Mouse (Mus musculus) CH12.LX (cell line): ENCODE results near the gene Cemip2. TPM values are rescaled to one million over a fixed set of nuclear protein-coding genes. Genes with fewer than 3 reads are reported as not detected.

ENCODE experiments used
- DNase-seq: peaks from one replicate; pipeline ENCODE4 v3.0.0-alpha.2; 2013; ENCODE audit errors: extremely low read depth
- H3K27ac ChIP-seq: 2 replicates; pipeline ENCODE4 v1.5.1; 2012; ENCODE audit warnings: low read depth, mild to moderate bottlenecking, control low read depth, moderate library complexity; ENCODE audit not compliant: insufficient read depth
- H3K27me3 ChIP-seq: replicated peaks from 2 replicates; pipeline ENCODE3; 2012; ENCODE audit warnings: inconsistent platforms
- H3K36me3 ChIP-seq, 2 experiments: replicated peaks in 1 of 2; 2 replicates each; pipeline versions ENCODE3 to v1.6.1; 2012; ENCODE audit warnings: inconsistent platforms in 1 of 2, low read length in 1 of 2, mild to moderate bottlenecking in 1 of 2, mixed read lengths in 1 of 2, moderate library complexity in 1 of 2; ENCODE audit not compliant: control insufficient read depth in 1 of 2, insufficient read depth in 1 of 2
- H3K4me1 ChIP-seq, 2 experiments: 2 replicates each; pipeline ENCODE4 v1.6.1; 2012; ENCODE audit warnings: inconsistent platforms in 1 of 2, moderate library complexity in 1 of 2; ENCODE audit not compliant: insufficient read depth in 2 of 2, control insufficient read depth in 1 of 2
- H3K4me2 ChIP-seq: 2 replicates; pipeline ENCODE4 v1.6.1; 2012; ENCODE audit warnings: low read depth, mild to moderate bottlenecking, control low read depth; ENCODE audit not compliant: poor library complexity, insufficient read depth, severe bottlenecking
- H3K4me3 ChIP-seq, 3 experiments: fragments of 150-350 bp in 1 of 3; sonication (generic) in 1 of 3; replicated peaks in 1 of 3; 2 replicates each; pipeline versions ENCODE3 to v1.5.1; 2011 to 2012; ENCODE audit warnings: low read depth in 2 of 3, low read length in 2 of 3, mild to moderate bottlenecking in 2 of 3, moderate library complexity in 2 of 3, control low read depth in 1 of 3, improper control_type of control experiment in 1 of 3, inconsistent platforms in 1 of 3, mixed read lengths in 1 of 3; ENCODE audit not compliant: poor library complexity in 1 of 3
- H3K79me2 ChIP-seq: replicated peaks from 2 replicates; pipeline ENCODE4 v1.6.1; 2012; ENCODE audit warnings: mild to moderate bottlenecking, moderate library complexity; ENCODE audit not compliant: control insufficient read depth, poor library complexity, insufficient read depth, severe bottlenecking; ENCODE audit errors: extremely low read depth
- H3K9ac ChIP-seq: 2 replicates; pipeline ENCODE4 v1.6.1; 2012; ENCODE audit warnings: low read depth, mild to moderate bottlenecking, control low read depth, moderate library complexity; ENCODE audit not compliant: insufficient read depth
- H3K9me3 ChIP-seq: replicated peaks from 2 replicates; pipeline ENCODE3; 2012; ENCODE audit warnings: low read length, inconsistent platforms, mixed read lengths
- BHLHE40 ChIP-seq: IDR thresholded peaks from 2 replicates; pipeline ENCODE4 v1.6.1; 2011; ENCODE audit warnings: mild to moderate bottlenecking, low read depth, low read length, improper control_type of control experiment
- CHD1 ChIP-seq: IDR thresholded peaks from 2 replicates; pipeline ENCODE4 v1.6.1; 2012; ENCODE audit warnings: low read depth, low read length, improper control_type of control experiment, inconsistent platforms
- CHD2 ChIP-seq: IDR thresholded peaks from 2 replicates; pipeline ENCODE4 v1.6.1; 2011; ENCODE audit warnings: low read length, improper control_type of control experiment
- CTCF ChIP-seq, 2 experiments: IDR thresholded peaks in 1 of 2; conservative IDR thresholded peaks in 1 of 2; 2 replicates each; pipeline ENCODE4 v1.5.1; 2011 to 2012; ENCODE audit warnings: low read depth in 2 of 2, low read length in 2 of 2, improper control_type of control experiment in 1 of 2, inconsistent platforms in 1 of 2, mild to moderate bottlenecking in 1 of 2, moderate library complexity in 1 of 2
- ELF1 ChIP-seq: IDR thresholded peaks from 2 replicates; pipeline ENCODE4 v1.6.1; 2014; ENCODE audit warnings: low read depth, mild to moderate bottlenecking, inconsistent platforms, low read length, improper control_type of control experiment
- EP300 ChIP-seq: IDR thresholded peaks from 2 replicates; pipeline ENCODE4 v1.6.1; 2011; ENCODE audit warnings: low read length, improper control_type of control experiment
- ETS1 ChIP-seq: conservative IDR thresholded peaks from 2 replicates; pipeline ENCODE4 v1.6.1; 2012; ENCODE audit warnings: low read depth, mild to moderate bottlenecking, inconsistent platforms, low read length, improper control_type of control experiment, moderate library complexity
- GABPA ChIP-seq: IDR thresholded peaks from 2 replicates; pipeline ENCODE4 v1.6.1; 2012; ENCODE audit warnings: low read depth, low read length, improper control_type of control experiment, inconsistent platforms; ENCODE audit not compliant: insufficient replicate concordance
- HCFC1 ChIP-seq: IDR thresholded peaks from 2 replicates; pipeline ENCODE4 v1.6.1; 2012; ENCODE audit warnings: low read depth, mild to moderate bottlenecking, inconsistent platforms, low read length, improper control_type of control experiment
- IRF4 ChIP-seq: IDR thresholded peaks from 2 replicates; pipeline ENCODE4 v1.6.1; 2014; ENCODE audit warnings: low read depth, mild to moderate bottlenecking, inconsistent platforms, low read length, improper control_type of control experiment
- JUND ChIP-seq: conservative IDR thresholded peaks from 2 replicates; pipeline ENCODE4 v1.6.1; 2011; ENCODE audit warnings: low read depth, low read length, improper control_type of control experiment
- KAT2A ChIP-seq: IDR thresholded peaks from 2 replicates; pipeline ENCODE4 v1.6.1; 2012; ENCODE audit warnings: low read length, improper control_type of control experiment, inconsistent platforms; ENCODE audit not compliant: insufficient replicate concordance
- MAFK ChIP-seq: IDR thresholded peaks from 2 replicates; pipeline ENCODE4 v1.6.1; 2011; ENCODE audit warnings: low read length, improper control_type of control experiment; ENCODE audit not compliant: insufficient replicate concordance
- MAX ChIP-seq: IDR thresholded peaks from 2 replicates; pipeline ENCODE4 v1.6.1; 2011; ENCODE audit warnings: low read length, improper control_type of control experiment
- MAZ ChIP-seq: IDR thresholded peaks from 2 replicates; pipeline ENCODE4 v1.6.1; 2012; ENCODE audit warnings: low read depth, mild to moderate bottlenecking, inconsistent platforms, low read length, improper control_type of control experiment, moderate library complexity
- MEF2A ChIP-seq: IDR thresholded peaks from 2 replicates; pipeline ENCODE4 v1.6.1; 2014; ENCODE audit warnings: low read depth, mild to moderate bottlenecking, inconsistent platforms, low read length, improper control_type of control experiment, borderline replicate concordance
- MXI1 ChIP-seq: IDR thresholded peaks from 2 replicates; pipeline ENCODE4 v1.6.1; 2011; ENCODE audit warnings: mild to moderate bottlenecking, low read depth, low read length, improper control_type of control experiment
- MYC ChIP-seq: IDR thresholded peaks from 2 replicates; pipeline ENCODE4 v1.6.1; 2011; ENCODE audit warnings: low read depth, mild to moderate bottlenecking, improper control_type of control experiment, low read length
- NRF1 ChIP-seq: IDR thresholded peaks from 2 replicates; pipeline ENCODE4 v1.6.1; 2014; ENCODE audit warnings: low read depth, mild to moderate bottlenecking, inconsistent platforms, low read length, improper control_type of control experiment, moderate library complexity
- POLR2A ChIP-seq: IDR thresholded peaks from 2 replicates; pipeline ENCODE4 v1.6.1; 2011; ENCODE audit warnings: low read depth, mild to moderate bottlenecking, improper control_type of control experiment, low read length
- POLR2AphosphoS2 ChIP-seq: IDR thresholded peaks from 2 replicates; pipeline ENCODE4 v1.6.1; 2011; ENCODE audit warnings: low read depth, low read length, improper control_type of control experiment
- RAD21 ChIP-seq: IDR thresholded peaks from 2 replicates; pipeline ENCODE4 v1.6.1; 2011; ENCODE audit warnings: low read depth, mild to moderate bottlenecking, low read length, improper control_type of control experiment, moderate library complexity
- RCOR1 ChIP-seq: conservative IDR thresholded peaks from 2 replicates; pipeline ENCODE4 v1.6.1; 2012; ENCODE audit warnings: low read depth, mild to moderate bottlenecking, inconsistent platforms, low read length, improper control_type of control experiment
- SIN3A ChIP-seq: IDR thresholded peaks from 2 replicates; pipeline ENCODE4 v1.6.1; 2012; ENCODE audit warnings: low read length, improper control_type of control experiment, inconsistent platforms
- SMC3 ChIP-seq: IDR thresholded peaks from 2 replicates; pipeline ENCODE4 v1.6.1; 2011; ENCODE audit warnings: low read depth, low read length, improper control_type of control experiment
- TBP ChIP-seq: conservative IDR thresholded peaks from 2 replicates; pipeline ENCODE4 v1.6.1; 2011; ENCODE audit warnings: low read depth, low read length, improper control_type of control experiment
- TCF12 ChIP-seq: IDR thresholded peaks from 2 replicates; pipeline ENCODE4 v1.6.1; 2014; ENCODE audit warnings: low read depth, mild to moderate bottlenecking, inconsistent platforms, low read length, improper control_type of control experiment
- UBTF ChIP-seq: IDR thresholded peaks from 2 replicates; pipeline ENCODE4 v1.6.1; 2012; ENCODE audit warnings: low read depth, mild to moderate bottlenecking, inconsistent platforms, low read length, improper control_type of control experiment, moderate library complexity
- USF1 ChIP-seq: IDR thresholded peaks from 2 replicates; pipeline ENCODE4 v1.6.1; 2014; ENCODE audit warnings: low read depth, mild to moderate bottlenecking, inconsistent platforms, low read length, improper control_type of control experiment
- USF2 ChIP-seq: conservative IDR thresholded peaks from 2 replicates; pipeline ENCODE4 v1.6.1; 2011; ENCODE audit warnings: low read depth, low read length, improper control_type of control experiment
- ZKSCAN1 ChIP-seq: IDR thresholded peaks from 2 replicates; pipeline ENCODE4 v1.6.1; 2012; ENCODE audit warnings: low read depth, inconsistent platforms, low read length, improper control_type of control experiment, borderline replicate concordance
- ZNF384 ChIP-seq: IDR thresholded peaks from 2 replicates; pipeline ENCODE4 v1.6.1; 2012; ENCODE audit warnings: low read depth, low read length, improper control_type of control experiment, inconsistent platforms
- dilution Hi-C: fragments of 300-500 bp; cut with MboI; formaldehyde crosslinking; loops from 2 replicates; pipeline ENCODE4 v1.14.3; 2020; ENCODE audit warnings: low sequenced_read_pairs; ENCODE audit not compliant: extremely low pct_unique_long_range_greater_than_20kb, extremely low pct_ligation_motif_present
- in situ Hi-C: fragments of 300-500 bp; cut with MboI; formaldehyde crosslinking; loops from 3 replicates; pipeline ENCODE4 v1.14.3; 2019; ENCODE audit warnings: low sequenced_read_pairs, low pct_ligation_motif_present, low pct_unique_long_range_greater_than_20kb, mixed read lengths
- polyA plus RNA-seq: library from polyadenylated mRNA; unstranded; fragments of >175 nt; gene quantifications from 2 replicates; pipeline ENCODE4 v1.2.1, GENCODE M21; 2012; ENCODE audit warnings: low read depth; ENCODE audit not compliant: insufficient read length
- total RNA-seq, 2 experiments: library from RNA; depleted of rRNA; stranded (reverse); fragments of 300-350 nt in 1 of 2; fragments of >200 nt in 1 of 2; gene quantifications; 2 replicates each; pipeline ENCODE4 v1.2.3; 2012 to 2014

Cemip2 gene
- total and polyA plus RNA-seq, 3 experiments: 7.4 to 8.5 (median 7.9) TPM

DNA sequence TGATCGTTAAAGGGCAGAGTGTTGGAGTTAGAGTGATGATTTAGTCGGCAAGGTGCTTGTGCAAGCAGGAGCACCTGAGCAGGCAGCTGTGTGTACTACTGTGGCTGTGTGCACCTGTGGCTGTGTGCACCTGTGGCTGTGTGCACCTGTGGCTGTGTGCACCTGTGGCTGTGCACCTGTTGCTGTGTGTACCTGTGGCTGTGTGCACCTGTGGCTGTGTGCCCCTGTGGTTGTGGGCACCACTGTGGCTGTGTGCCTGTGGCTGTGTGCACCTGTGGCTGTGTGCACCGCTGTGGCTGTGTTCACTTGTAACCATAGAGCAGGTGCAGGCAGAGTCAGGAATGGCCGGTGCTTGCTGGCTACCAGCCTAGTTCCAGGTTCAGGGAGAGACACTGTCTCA, 38.1 kb downstream of the Cemip2 start:
- DNase-seq: no peak
- Histone ChIP-seq H3K4me3 (no peak overlapping the region), H3K27me3 (no peaks in the 10 kb centered on the region), H3K79me2 (no peaks in the 10 kb centered on the region), H3K4me1 (peaks cover 6 to 27% of the 10 kb centered on the region in 2 experiments; a peak in 3 of 4 replicates)
- TF ChIP-seq USF1 (no peak), SIN3A (no peak), TCF12 (peak; percentile 36; the same call in 1 of the 2 replicates)
- TF ChIP-seq, all 38 proteins: peak for 1
- H3K4me2 ChIP-seq: no peak overlapping the region
- peaks cover 12 to 67% of the 10 kb centered on the region in 2 experiments for H3K36me3 ChIP-seq
- in situ Hi-C loops: loop anchor here (5.0 kb wide), 1 partner anchor 46 kb away; no protein-coding TSS in a partner anchor
- dilution Hi-C loops: no loop called here
- H3K9ac ChIP-seq: no peak overlapping the region
- H3K9me3 ChIP-seq: peaks cover 5% of the 10 kb centered on the region
- H3K27ac ChIP-seq: no peak overlapping the region

DNA sequence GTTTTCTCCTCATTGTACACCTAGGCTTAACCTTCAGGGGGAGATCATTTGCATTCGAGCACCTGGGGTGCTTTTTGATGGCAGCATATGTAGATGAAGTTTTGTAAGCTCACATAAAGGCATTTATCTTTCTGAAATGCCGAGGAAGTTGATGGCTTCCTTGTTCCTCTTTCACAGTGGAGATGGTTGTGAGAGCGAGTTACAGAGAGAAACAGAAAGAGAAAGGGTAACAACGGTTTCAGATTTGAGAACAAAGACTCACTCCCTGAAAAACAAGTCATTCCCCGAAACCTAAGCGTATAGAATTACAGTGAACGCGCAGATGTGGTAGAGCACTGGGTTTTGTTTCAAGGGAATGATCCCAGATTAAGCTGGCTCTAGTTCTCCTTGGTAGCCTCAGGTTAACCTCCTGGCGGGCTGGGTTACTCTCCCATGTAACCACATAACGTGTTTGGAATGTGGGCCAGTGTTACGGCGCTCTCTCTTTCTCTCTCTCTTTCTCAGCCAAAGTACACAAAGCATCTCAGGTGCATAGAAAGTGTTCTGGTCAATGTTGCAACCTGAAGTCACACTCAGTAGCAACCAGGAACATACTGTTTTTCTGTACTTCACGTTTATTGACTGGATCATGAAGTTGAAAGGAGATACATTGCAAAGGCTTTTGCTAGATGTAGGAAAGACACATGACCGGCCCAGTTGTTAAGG, 40.0 kb downstream of the Cemip2 start:
- no peak overlapping the region; the same call in 1 of the 2 replicates for H3K27ac ChIP-seq
- no peaks in the 10 kb centered on the region for H3K79me2 ChIP-seq
- H3K4me1 ChIP-seq: peaks cover 6 to 27% of the 10 kb centered on the region in 2 experiments; a peak in 3 of 4 replicates
- peaks cover 5% of the 10 kb centered on the region for H3K9me3 ChIP-seq
- H3K27me3 ChIP-seq: no peaks in the 10 kb centered on the region
- DNase-seq: peak; percentile 39
- dilution Hi-C loops (no loop called here), in situ Hi-C loops (loop anchor here (5.0 kb wide), 1 partner anchor 44 kb away; no protein-coding TSS in a partner anchor)
- peak overlapping the region in 1 of 3 experiments; percentile 38 for H3K4me3 ChIP-seq
- H3K36me3 ChIP-seq: peaks cover 6 to 55% of the 10 kb centered on the region in 2 experiments
- H3K4me2 ChIP-seq: peak overlapping the region; percentile 88
- H3K9ac ChIP-seq: no peak overlapping the region
- TF ChIP-seq USF2 (no peak), CHD2 (no peak), EP300 (peak; percentile 78), NRF1 (no peak), TBP (no peak), MAZ (no peak), ZKSCAN1 (no peak), HCFC1 (no peak), ETS1 (peak; percentile 45; the same call in 1 of the 2 replicates), CHD1 (no peak), RAD21 (no peak), RCOR1 (no peak), CTCF (conservative IDR thresholded peaks at IDR 0.05 in 1 of 2, IDR thresholded peaks at IDR 0.05 in 1 of 2; ENCODE audit: low read depth in 2 of 2, low read length in 2 of 2) (no peak), ELF1 (no peak), MEF2A (no peak), MYC (no peak), IRF4 (peak; percentile 66), MAFK (no peak), SMC3 (no peak), GABPA (no peak), ZNF384 (no peak), MAX (no peak), SIN3A (0 out of 2 replicates have a peak, but pooled peaks have one; percentile 6), UBTF (no peak), KAT2A (no peak), POLR2A (no peak), JUND (no peak), TCF12 (no peak), USF1 (no peak), BHLHE40 (no peak), MXI1 (no peak), POLR2AphosphoS2 (no peak)
